Mouse (Mus musculus): ENCODE measurements around the gene Tomt. TPM values are rescaled to one million over a fixed set of nuclear protein-coding genes. Genes with fewer than 3 reads are reported as not detected.
"Not testable (repeated sequence)": the region's sequence is repeated elsewhere in the genome, so short reads cannot be mapped to it uniquely, and the experiment has no call there.

The Tomt gene
- polyA plus RNA-seq, 2 experiments = 0.18 to 0.29 TPM

DNA sequence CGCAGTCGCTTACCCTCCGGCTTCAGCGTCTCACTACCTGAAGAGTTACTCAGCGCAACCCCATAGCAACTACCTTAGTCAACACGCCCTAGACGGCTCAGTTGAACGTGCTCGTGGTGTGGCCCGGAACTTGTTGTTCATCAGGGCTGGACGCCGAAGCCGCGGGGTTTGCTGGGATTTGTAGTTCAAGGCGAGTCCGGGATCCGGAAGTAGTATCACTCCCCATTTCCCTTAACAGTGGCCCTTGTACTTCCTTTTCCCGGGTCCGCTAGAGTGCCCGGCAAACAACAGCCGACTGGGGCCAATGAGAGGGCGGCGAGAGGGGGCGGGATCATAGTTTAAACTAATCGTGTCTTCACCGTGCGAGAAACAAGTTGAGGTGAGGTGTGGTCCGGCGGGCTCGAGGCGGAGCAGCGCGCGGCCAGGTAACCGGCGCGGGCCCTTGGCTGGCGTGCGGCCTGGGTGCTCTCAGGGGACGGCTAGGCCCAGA is 27.6 kb upstream of the Tomt start, which contains the start of the genes Lrrc51 and Numa1:
Lrrc51 (minus strand) TSS at position 145 of the 490 bp plus-strand sequence.
Numa1 (plus strand) TSS at position 361 of the 490 bp plus-strand sequence.
- peaks cover 6% of the 10 kb centered on the region; the same call in 1 of the 2 replicates for H3K4me1 ChIP-seq (ENCODE audit: control insufficient read depth, insufficient read depth, low read length)
- H3K9ac ChIP-seq (ENCODE audit: low read depth, low read length, severe bottlenecking) = peak within 1 kb of the TSS; percentile 78
- no peaks in the 10 kb centered on the region for H3K27me3 ChIP-seq (ENCODE audit: control insufficient read depth, insufficient read depth, low read length)
- DNase-seq (ENCODE audit: low spot score) (peak; percentile 97), ATAC-seq (ENCODE audit: low FRiP score, low read depth) (peak; percentile 99)
- no peaks in the 10 kb centered on the region for H3K36me3 ChIP-seq (ENCODE audit: control insufficient read depth, insufficient read depth, low read length)
- peak within 1 kb of the TSS; percentile 81 for H3K27ac ChIP-seq (replicated peaks; ENCODE audit: low read depth, low read length)
- no peaks in the 10 kb centered on the region for H3K9me3 ChIP-seq (ENCODE audit: control insufficient read depth, low read length)
- H3K4me3 ChIP-seq (replicated peaks; ENCODE audit: low read length) = peak within 1 kb of the TSS; percentile 74
- TF ChIP-seq POLR2A (IDR thresholded peaks at IDR 0.05; ENCODE audit: borderline replicate concordance, extremely low read depth, insufficient read depth, insufficient read length) = 0 out of 2 replicates have a peak, but pooled peaks have one; percentile 40
- WGBS = under 1% methylated on average over 40 of the region's 40 CpGs
- peak within 1 kb of the TSS; percentile 61 for H3K4me2 ChIP-seq (replicated peaks; ENCODE audit: low read depth, low read length, severe bottlenecking)

- Histone ChIP-seq H3K27ac (replicated peaks; ENCODE audit: low read depth, low read length) (peak overlapping the region; percentile 81), H3K36me3 (ENCODE audit: control insufficient read depth, insufficient read depth, low read length) (no peaks in the 10 kb centered on the region), H3K9ac (ENCODE audit: low read depth, low read length, severe bottlenecking) (peak overlapping the region; percentile 78), H3K4me2 (replicated peaks; ENCODE audit: low read depth, low read length, severe bottlenecking) (peak overlapping the region; percentile 61), H3K9me3 (ENCODE audit: control insufficient read depth, low read length) (no peaks in the 10 kb centered on the region), H3K4me1 (ENCODE audit: control insufficient read depth, insufficient read depth, low read length) (peaks cover 6% of the 10 kb centered on the region; the same call in 1 of the 2 replicates), H3K4me3 (replicated peaks; ENCODE audit: low read length) (peak overlapping the region; percentile 74), H3K27me3 (ENCODE audit: control insufficient read depth, insufficient read depth, low read length) (no peaks in the 10 kb centered on the region)
- WGBS = 5% methylated on average over 15 of the region's 15 CpGs
- no peak for TF ChIP-seq POLR2A (IDR thresholded peaks at IDR 0.05; ENCODE audit: borderline replicate concordance, extremely low read depth, insufficient read depth, insufficient read length)
- peak; percentile 11; the same call in 1 of the 2 replicates for ATAC-seq (ENCODE audit: low FRiP score, low read depth)
- DNase-seq (ENCODE audit: low spot score) = peak; percentile 14
Measured at GRCm38 (mm10) chr7:101933300-101933699, 27.1 kb upstream of the Tomt start.

- Histone ChIP-seq H3K4me3 (replicated peaks; ENCODE audit: low read length) (no peak overlapping the region), H3K27me3 (ENCODE audit: control insufficient read depth, insufficient read depth, low read length) (no peaks in the 10 kb centered on the region), H3K27ac (replicated peaks; ENCODE audit: low read depth, low read length) (no peak overlapping the region), H3K4me2 (replicated peaks; ENCODE audit: low read depth, low read length, severe bottlenecking) (peak overlapping the region; percentile 61; the same call in 1 of the 2 replicates), H3K36me3 (ENCODE audit: control insufficient read depth, insufficient read depth, low read length) (no peaks in the 10 kb centered on the region), H3K9me3 (ENCODE audit: control insufficient read depth, low read length) (no peaks in the 10 kb centered on the region), H3K4me1 (ENCODE audit: control insufficient read depth, insufficient read depth, low read length) (peaks cover 6% of the 10 kb centered on the region; the same call in 1 of the 2 replicates), H3K9ac (ENCODE audit: low read depth, low read length, severe bottlenecking) (no peak overlapping the region)
- DNase-seq (ENCODE audit: low spot score) (no peak), ATAC-seq (ENCODE audit: low FRiP score, low read depth) (no peak)
- no peak for TF ChIP-seq POLR2A (IDR thresholded peaks at IDR 0.05; ENCODE audit: borderline replicate concordance, extremely low read depth, insufficient read depth, insufficient read length)
- WGBS = 83% methylated on average over 1 of the region's 1 CpGs
Measured at GRCm38 (mm10) chr7:101932551-101932950, 26.4 kb upstream of the Tomt start.

DNA sequence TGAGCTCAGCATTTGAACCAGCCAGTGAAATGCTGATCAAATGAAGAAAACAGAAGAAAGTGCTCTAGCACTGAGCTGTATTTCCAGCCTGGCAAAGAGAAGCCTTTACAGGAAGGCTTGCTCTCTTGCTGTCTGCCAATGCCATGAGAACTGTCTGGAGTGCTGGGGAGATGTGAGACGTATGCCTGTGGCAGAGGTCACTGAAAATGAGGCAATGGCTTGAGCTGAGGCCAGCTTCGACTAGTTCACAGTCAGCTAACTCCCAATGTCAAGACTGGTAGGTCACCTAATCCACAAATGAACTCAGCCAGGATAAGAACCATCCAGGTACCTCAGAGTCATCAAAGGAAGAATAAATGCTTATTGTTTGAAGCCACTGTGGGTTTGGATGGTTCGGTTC is 21.9 kb upstream of the Tomt start:
- no peak overlapping the region for H3K9ac ChIP-seq (ENCODE audit: low read depth, low read length, severe bottlenecking)
- DNase-seq (ENCODE audit: low spot score) (no peak), ATAC-seq (ENCODE audit: low FRiP score, low read depth) (no peak)
- H3K4me1 ChIP-seq (ENCODE audit: control insufficient read depth, insufficient read depth, low read length) = peaks cover 3% of the 10 kb centered on the region; the same call in 1 of the 2 replicates
- H3K27me3 ChIP-seq (ENCODE audit: control insufficient read depth, insufficient read depth, low read length) = no peaks in the 10 kb centered on the region
- 83% methylated on average over 3 of the region's 3 CpGs for WGBS
- H3K27ac ChIP-seq (replicated peaks; ENCODE audit: low read depth, low read length) = no peak overlapping the region
- H3K4me2 ChIP-seq (replicated peaks; ENCODE audit: low read depth, low read length, severe bottlenecking) = no peak overlapping the region
- no peak for TF ChIP-seq POLR2A (IDR thresholded peaks at IDR 0.05; ENCODE audit: borderline replicate concordance, extremely low read depth, insufficient read depth, insufficient read length)
- no peaks in the 10 kb centered on the region for H3K36me3 ChIP-seq (ENCODE audit: control insufficient read depth, insufficient read depth, low read length)
- H3K4me3 ChIP-seq (replicated peaks; ENCODE audit: low read length) = no peak overlapping the region
- no peaks in the 10 kb centered on the region for H3K9me3 ChIP-seq (ENCODE audit: control insufficient read depth, low read length)

DNA sequence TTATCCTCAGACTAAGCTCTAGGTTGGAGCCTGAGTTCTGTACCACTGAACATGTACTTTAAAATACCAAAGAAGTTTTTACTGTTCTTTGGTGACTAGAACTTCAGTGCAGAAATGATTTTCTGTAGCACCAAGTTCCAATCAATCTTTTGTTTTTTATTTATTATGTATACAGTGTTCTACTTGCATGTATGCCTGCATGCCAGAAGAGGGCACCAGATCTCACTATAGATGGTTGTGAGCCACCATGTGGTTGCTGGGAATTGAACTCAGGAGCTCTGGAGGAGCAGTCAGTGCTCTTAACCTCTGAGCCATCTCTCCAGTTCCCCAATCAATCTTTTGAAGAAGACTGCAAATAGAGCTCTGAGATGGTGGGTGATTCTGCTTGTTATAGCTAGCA is 19.7 kb upstream of the Tomt start:
- not testable (repeated sequence) for H3K27me3 ChIP-seq (ENCODE audit: control insufficient read depth, insufficient read depth, low read length); H3K4me3 ChIP-seq (replicated peaks; ENCODE audit: low read length); H3K4me2 ChIP-seq (replicated peaks; ENCODE audit: low read depth, low read length, severe bottlenecking); H3K9me3 ChIP-seq (ENCODE audit: control insufficient read depth, low read length); DNase-seq (ENCODE audit: low spot score); H3K27ac ChIP-seq (replicated peaks; ENCODE audit: low read depth, low read length); ATAC-seq (ENCODE audit: low FRiP score, low read depth); H3K9ac ChIP-seq (ENCODE audit: low read depth, low read length, severe bottlenecking); H3K4me1 ChIP-seq (ENCODE audit: control insufficient read depth, insufficient read depth, low read length); H3K36me3 ChIP-seq (ENCODE audit: control insufficient read depth, insufficient read depth, low read length)
